Mouse (Mus musculus) B cell, adult 62 days (primary cell): Measurements from ENCODE around the gene Zswim8. TPM values are rescaled to one million over a fixed set of nuclear protein-coding genes. Genes with fewer than 3 reads are reported as not detected.

Experiments
- total RNA-seq: library from RNA; stranded (reverse); gene quantifications from 4 replicates; pipeline ENCODE4 v1.2.4, GENCODE M21; 2023

Gene Zswim8
- 192 to 208 TPM (median 201 TPM) in 4 replicates for total RNA-seq

DNA sequence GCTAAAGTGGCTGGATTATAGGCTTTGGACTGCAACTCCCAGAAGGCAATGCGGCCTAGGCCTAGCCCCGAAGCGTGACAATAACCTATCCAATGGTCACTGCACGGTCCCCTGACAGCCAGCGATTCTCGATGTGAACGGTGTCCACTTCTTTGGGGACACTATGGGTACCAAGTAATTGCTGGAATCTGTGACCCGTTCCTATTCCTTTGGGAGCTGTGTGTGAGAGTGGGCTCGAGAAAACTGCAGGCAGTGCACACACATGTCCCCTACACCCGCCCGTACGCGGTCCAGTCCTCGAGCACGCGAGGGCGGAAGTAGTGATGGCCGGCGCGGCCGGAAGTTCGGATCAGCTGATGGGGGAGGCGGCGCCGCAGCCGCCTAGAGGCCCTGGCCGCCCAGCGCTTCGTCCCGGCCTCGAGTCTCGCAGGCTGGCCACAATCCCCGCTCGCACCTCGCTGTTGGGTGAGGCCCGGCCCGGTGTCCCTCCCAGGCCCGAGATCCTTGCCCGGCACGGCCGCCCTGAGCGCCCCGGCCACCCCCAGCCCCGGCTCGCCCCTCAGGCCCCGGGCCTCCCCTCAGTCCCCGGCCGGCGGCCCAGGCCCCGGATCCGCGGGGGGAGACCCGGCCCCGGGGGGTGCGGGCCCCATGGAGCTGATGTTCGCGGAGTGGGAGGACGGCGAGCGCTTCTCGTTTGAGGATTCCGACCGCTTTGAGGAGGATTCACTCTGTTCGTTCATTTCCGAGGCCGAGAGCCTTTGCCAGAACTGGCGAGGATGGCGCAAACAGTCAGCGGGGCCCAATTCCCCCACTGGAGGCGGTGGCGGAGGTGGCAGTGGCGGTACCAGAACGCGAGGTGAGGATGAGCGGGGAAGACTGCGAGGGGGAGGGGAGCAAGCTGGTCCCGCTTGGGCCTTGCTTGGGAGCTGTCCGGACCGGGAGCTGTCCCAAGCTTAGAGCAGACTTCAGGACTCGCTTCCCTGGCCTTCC is at the start of gene Zswim8:
Gene Zswim8 (plus strand): TSS at position 352 of the 990 bp plus-strand sequence.

DNA sequence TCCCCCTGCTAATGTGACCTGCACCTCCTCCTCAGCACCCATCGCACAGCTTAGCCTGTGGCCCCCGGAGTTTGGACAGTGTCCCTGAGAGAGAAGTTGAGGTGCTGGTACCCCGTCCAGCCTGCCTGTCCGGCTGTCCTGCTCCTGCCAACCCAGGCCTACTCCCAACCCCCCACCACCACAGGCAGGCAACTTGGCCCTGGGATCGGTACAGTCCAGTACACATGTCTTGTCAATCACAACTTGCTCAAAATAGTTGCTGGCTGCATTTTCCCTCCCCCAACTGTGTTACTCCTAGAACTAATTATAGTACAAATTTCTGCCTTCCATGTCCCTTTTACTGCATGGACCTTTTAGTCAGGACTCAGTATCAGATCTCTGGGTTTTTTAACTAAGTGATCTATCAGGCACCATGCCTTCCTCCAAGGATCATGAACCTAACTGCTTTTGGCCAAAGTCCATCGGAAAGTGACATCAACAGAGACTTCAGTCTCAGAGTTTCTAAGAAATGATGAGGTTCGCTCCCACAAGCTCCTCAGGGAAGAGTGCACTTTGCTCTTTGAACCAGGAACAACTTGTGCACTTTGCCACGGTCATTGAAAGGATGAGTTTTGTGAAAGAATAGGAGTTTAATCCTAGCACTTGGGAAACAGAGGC is 39.1 kb upstream of the Zswim8 start, which contains the start of gene Synpo2l:
Gene Synpo2l (minus strand): TSS at position 201 of the 657 bp plus-strand sequence.

DNA sequence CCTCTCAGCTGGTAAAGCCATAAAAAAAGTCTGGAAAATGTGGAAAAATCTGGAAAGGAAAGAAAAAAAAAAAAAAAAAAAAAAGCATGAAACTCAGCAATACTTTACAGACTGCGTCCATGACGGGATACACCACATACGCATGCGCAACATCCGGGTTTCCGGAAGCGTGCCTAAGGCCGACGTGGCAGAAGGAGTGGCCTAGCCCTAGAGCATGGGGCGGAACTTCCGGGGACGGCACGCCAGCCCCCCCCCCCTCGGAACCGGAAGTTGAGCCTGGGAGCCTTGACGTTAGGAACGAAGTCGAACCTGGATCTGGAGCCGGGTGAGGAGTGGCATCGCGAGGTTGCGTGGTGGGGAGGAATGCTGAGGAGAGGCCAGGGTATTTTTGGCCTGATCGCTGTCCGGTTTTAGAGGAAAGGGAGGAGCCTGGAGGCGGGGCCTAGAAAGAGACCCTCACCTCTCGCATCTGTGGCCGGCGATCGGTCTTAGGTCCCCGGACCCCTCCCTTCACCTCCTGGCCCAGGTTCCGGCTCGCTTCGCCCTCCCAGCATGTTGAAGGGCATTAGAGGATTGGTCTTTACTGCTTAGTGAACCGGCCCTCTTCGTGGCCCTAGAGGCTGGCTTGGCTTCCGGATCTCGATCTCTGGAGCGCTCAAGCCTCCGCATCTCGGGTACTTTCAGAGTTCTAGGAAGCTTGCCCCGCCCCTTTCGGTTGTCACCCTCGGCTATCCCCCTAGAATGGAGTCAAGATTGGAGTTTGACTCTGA is 33.1 kb upstream of the Zswim8 start, which contains the start of gene Sec24c:
Gene Sec24c (plus strand): TSS at position 245 of the 770 bp plus-strand sequence.

DNA sequence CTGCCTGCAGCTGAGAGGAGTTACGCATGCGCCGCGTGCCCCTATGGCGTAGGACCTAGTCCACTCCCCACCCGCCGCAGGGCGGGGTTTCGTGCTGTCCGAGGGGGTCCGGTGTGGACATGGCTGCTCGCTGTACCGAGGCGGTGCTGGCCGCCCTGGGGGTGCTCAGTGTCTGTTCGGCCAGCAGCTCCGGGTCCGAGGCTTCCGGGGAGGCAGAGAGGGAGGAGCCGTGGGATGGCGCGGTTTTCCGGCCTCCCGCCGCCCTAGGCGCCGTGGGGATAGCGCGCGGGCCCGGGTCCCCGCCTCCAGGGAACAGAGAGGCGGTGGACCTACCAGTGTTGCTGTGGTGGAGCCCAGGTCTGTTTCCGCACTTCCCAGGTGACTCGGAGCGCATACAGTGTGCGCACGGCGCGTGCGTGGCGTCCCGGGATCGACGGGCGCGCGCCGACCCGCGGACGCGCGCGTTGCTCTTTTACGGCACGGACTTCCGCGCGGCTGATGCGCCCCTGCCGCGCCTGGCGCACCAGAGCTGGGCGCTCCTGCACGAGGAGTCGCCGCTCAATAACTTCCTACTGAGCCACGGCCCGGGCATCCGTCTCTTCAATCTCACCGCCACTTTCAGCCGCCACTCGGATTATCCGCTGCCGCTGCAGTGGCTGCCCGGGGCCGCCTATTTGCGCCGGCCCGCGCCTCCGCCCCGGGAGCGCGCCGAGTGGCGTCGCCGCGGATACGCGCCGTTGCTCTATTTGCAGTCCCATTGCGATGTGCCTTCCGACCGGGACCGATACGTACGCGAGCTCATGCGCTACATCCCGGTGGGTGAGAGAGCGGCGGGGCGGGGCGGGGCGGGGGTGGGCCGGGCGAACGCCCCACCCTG is 12.2 kb upstream of the Zswim8 start, which contains the start of gene Fut11:
Gene Fut11 (plus strand): TSS at position 85 of the 877 bp plus-strand sequence.

GRCm38 (mm10) chr14:20702741-20703381 is 4.5 kb upstream of the Zswim8 start, which contains the start of gene Chchd1:
Chchd1 (plus strand) TSS chr14:20703006.

DNA sequence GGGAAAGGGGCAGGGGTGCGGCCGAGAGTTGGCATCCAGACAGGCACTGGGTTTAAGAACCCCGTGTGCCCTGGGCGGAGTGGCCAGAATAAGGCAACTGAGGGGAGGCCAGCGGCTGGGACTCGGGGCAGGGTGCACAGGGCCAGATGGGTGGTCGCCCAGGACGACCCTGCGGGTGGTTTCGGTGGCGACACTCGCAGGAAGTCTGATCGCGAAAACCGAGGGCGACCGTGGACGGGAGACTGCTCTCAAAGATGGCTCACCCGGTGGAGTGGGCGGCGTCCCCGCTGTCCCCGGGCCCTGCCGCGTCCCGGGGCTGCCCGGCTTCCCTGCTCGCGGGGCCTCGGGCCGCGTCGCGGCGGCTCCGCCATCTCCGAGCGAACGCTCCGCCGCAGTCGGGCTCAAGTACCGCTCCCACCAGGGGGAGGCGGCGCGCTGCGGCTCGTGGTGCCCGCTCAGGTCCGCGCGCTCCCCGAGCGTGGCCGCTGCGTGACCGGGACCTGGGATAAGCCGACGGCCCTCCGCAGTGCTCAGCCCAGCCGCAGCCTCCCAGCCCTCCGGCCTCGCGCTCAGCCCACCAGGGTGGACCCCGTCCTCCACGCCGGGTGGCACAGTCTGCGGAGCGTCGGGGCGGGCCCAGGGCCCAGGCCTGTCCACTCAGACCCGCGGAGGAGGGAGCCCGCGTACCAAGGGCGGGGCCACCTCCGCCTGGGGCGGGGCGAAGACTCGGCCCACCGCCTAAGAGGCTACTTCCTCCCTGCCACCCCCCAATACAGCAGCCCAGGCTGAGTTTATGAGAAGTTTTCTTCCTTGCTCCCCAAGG is 26.8 kb downstream of the Zswim8 start, which contains the start of gene Ndst2:
Gene Ndst2 (minus strand): TSS at position 611 of the 823 bp plus-strand sequence.

Other genes starting within 250 kb of the Zswim8 start
- gene Anxa7, start 227.4 kb upstream of the Zswim8 start, total RNA-seq, result 49.7 to 53.2 TPM (median 50.3 TPM) in 4 replicates
- 2.8 to 4.5 TPM (median 4.2 TPM) in 4 replicates for gene Mss51, start 210.7 kb upstream of the Zswim8 start, total RNA-seq
- gene Ppp3cb, start 161.0 kb upstream of the Zswim8 start, total RNA-seq, result 101 to 117 TPM (median 110 TPM) in 4 replicates
- gene Usp54, start 66.5 kb upstream of the Zswim8 start, total RNA-seq, result 5.2 to 6.9 TPM (median 5.8 TPM) in 4 replicates
- gene Myoz1, start 51.0 kb upstream of the Zswim8 start, total RNA-seq, result not detected in 4 replicates
- 0.18 to 0.27 TPM (median 0.20 TPM) in 3 of 4 replicates, not detected in the other for gene Synpo2l, start 39.2 kb upstream of the Zswim8 start, total RNA-seq
- 216 to 224 TPM (median 218 TPM) in 4 replicates for gene Sec24c, start 33.2 kb upstream of the Zswim8 start, total RNA-seq
- gene Fut11, start 12.6 kb upstream of the Zswim8 start, total RNA-seq, result 6.2 to 7.0 TPM (median 6.3 TPM) in 4 replicates
- 32.0 to 40.8 TPM (median 34.1 TPM) in 4 replicates for gene Chchd1, start 4.5 kb upstream of the Zswim8 start, total RNA-seq
- 48.6 to 52.8 TPM (median 50.3 TPM) in 4 replicates for gene Ndst2, start 27.0 kb downstream of the Zswim8 start, total RNA-seq
- 19.7 to 28.2 TPM (median 21.3 TPM) in 4 replicates for gene Camk2g, start 86.5 kb downstream of the Zswim8 start, total RNA-seq
- gene Plau, start 129.1 kb downstream of the Zswim8 start, total RNA-seq, result 2.1 to 3.3 TPM (median 2.9 TPM) in 4 replicates
- 18.5 to 21.1 TPM (median 19.4 TPM) in 4 replicates for gene Vcl, start 221.8 kb downstream of the Zswim8 start, total RNA-seq